Mouse (Mus musculus) olfactory bulb, adult 2 months (tissue): ENCODE data around the gene Grn.

ENCODE experiments used
- CTCF ChIP-seq: fragments of 200-500 bp; IDR thresholded peaks from 2 replicates; pipeline ENCODE4 v1.5.1; 2012; ENCODE audit warnings: low read depth, mild to moderate bottlenecking, low read length, moderate library complexity; ENCODE audit not compliant: insufficient read depth
- POLR2A ChIP-seq: fragments of 200-500 bp; IDR thresholded peaks from 2 replicates; pipeline ENCODE4 v1.6.1; 2012; ENCODE audit warnings: mild to moderate bottlenecking, low read depth, low read length, moderate library complexity; ENCODE audit not compliant: insufficient read depth

DNA sequence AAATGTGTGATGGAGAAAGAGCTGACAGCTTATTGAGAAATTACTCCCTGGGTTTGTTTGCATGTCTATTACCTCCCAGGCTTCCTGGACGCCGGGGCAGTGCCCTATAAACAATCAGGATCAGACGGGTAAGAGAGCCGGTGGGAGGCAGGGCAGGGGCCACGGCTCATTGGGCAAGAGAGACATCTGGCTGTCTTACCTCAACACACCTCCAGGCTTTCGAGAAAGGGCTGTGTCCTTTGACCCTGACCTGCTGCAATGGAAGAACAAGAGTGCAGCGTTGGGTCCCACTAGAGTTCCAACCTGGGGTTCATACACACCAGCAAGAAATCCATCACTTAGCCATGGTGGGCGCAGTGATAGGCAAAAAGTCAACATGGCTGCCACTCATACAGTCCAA is 8.6 kb upstream of the Grn start:
- TF ChIP-seq POLR2A (no peak), CTCF (no peak)
